Mouse (Mus musculus): ENCODE measurements around the gene Nin. TPM values are rescaled to one million over a fixed set of nuclear protein-coding genes. Genes with fewer than 3 reads are reported as not detected.

Gene Nin
- total and polyA plus RNA-seq, 2 experiments from 2014 or later = 8.5 to 28.4 TPM

- Histone ChIP-seq H3K27me3 (ENCODE audit: insufficient read depth, low read length) (no peaks in the 10 kb centered on the region), H3K4me3 (ENCODE audit: low read depth, low read length) (no peak overlapping the region), H3K9ac (no peak overlapping the region), H3K9me3 (ENCODE audit: low read length) (no peaks in the 10 kb centered on the region), H3K36me3 (ENCODE audit: insufficient read depth) (peaks cover 4% of the 10 kb centered on the region; the same call in 1 of the 2 replicates), H3K4me2 (ENCODE audit: low read depth) (no peak overlapping the region), H3K27ac (ENCODE audit: low read depth, low read length) (no peak overlapping the region), H3K4me1 (ENCODE audit: insufficient read depth) (peaks cover 23% of the 10 kb centered on the region)
- DNase-seq (no peak), ATAC-seq (no peak)
- TF ChIP-seq CTCF (IDR thresholded peaks at IDR 0.05; ENCODE audit: low read depth) = no peak
- 78% methylated on average over 4 of the region's 4 CpGs for WGBS
Observed at GRCm38 (mm10) chr12:70103257-70103656, 10.3 kb downstream of the Nin start.

GRCm38 (mm10) chr12:70102426-70102825, 11.1 kb downstream of the Nin start:
- Histone ChIP-seq H3K9me3 (ENCODE audit: low read length) (no peaks in the 10 kb centered on the region), H3K4me1 (ENCODE audit: insufficient read depth) (peaks cover 16% of the 10 kb centered on the region), H3K27ac (ENCODE audit: low read depth, low read length) (no peak overlapping the region), H3K9ac (no peak overlapping the region), H3K36me3 (ENCODE audit: insufficient read depth) (peaks cover 4% of the 10 kb centered on the region; the same call in 1 of the 2 replicates), H3K27me3 (ENCODE audit: insufficient read depth, low read length) (no peaks in the 10 kb centered on the region), H3K4me2 (ENCODE audit: low read depth) (no peak overlapping the region), H3K4me3 (ENCODE audit: low read depth, low read length) (no peak overlapping the region)
- no peak for TF ChIP-seq CTCF (IDR thresholded peaks at IDR 0.05; ENCODE audit: low read depth)
- DNase-seq (no peak), ATAC-seq (no peak)
- WGBS = 94% methylated on average over 9 of the region's 9 CpGs

DNA sequence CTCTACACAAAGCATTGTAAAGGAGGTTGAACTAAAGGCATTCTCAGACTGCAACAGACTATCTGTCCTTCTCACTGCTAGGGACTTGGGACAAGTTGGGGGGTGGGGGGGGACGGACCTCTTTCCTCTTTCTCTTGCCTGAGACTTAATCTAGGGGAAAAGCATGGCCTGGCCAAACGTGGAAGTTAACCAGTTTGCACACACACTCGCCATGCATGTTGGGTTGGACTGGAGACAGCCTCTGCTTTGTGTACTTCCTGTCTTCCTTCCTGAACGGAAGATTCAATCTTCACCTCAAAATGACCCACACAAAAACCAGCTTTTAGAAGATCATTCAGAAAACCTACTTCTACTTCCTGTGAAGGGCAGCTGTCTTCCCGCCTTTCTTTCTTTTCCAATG, 11.7 kb downstream of the Nin start:
- Histone ChIP-seq H3K4me2 (ENCODE audit: low read depth) (no peak overlapping the region), H3K4me3 (ENCODE audit: low read depth, low read length) (no peak overlapping the region), H3K9ac (no peak overlapping the region), H3K36me3 (ENCODE audit: insufficient read depth) (peaks cover 4% of the 10 kb centered on the region; the same call in 1 of the 2 replicates), H3K27ac (ENCODE audit: low read depth, low read length) (no peak overlapping the region), H3K9me3 (ENCODE audit: low read length) (no peaks in the 10 kb centered on the region), H3K27me3 (ENCODE audit: insufficient read depth, low read length) (no peaks in the 10 kb centered on the region), H3K4me1 (ENCODE audit: insufficient read depth) (peaks cover 16% of the 10 kb centered on the region)
- TF ChIP-seq CTCF (IDR thresholded peaks at IDR 0.05; ENCODE audit: low read depth) = no peak
- DNase-seq (no peak), ATAC-seq (no peak)
- 83% methylated on average over 5 of the region's 5 CpGs for WGBS

DNA sequence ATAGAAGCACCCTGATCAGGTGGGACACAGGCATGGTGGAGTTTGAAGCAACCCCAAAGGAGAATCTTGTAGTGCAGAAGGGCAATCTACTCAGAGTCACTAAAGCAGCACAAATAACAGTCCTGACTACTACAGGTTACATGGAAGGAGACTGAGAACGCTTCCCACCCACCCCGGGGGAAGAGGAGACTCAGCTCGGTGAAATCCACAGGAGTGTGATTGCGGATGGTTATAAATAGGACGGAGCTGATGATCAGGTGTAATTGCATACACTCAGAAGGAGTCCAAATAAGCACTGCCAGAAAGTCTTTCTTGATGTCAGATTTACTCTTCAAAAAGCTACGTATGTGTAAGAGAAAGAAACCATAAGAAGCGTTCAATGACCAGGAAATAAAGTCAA, 15.6 kb downstream of the Nin start:
- ATAC-seq (no peak), DNase-seq (no peak)
- H3K27me3 ChIP-seq (ENCODE audit: insufficient read depth, low read length) = no peaks in the 10 kb centered on the region
- H3K9ac ChIP-seq = no peak overlapping the region
- TF ChIP-seq CTCF (IDR thresholded peaks at IDR 0.05; ENCODE audit: low read depth) = no peak
- no peaks in the 10 kb centered on the region for H3K9me3 ChIP-seq (ENCODE audit: low read length)
- peaks cover 4% of the 10 kb centered on the region; the same call in 1 of the 2 replicates for H3K36me3 ChIP-seq (ENCODE audit: insufficient read depth)
- no peak overlapping the region for H3K4me3 ChIP-seq (ENCODE audit: low read depth, low read length)
- WGBS = 82% methylated on average over 7 of the region's 7 CpGs
- peaks cover 4% of the 10 kb centered on the region; the same call in 1 of the 2 replicates for H3K4me1 ChIP-seq (ENCODE audit: insufficient read depth)
- H3K4me2 ChIP-seq (ENCODE audit: low read depth) = no peak overlapping the region
- no peak overlapping the region for H3K27ac ChIP-seq (ENCODE audit: low read depth, low read length)

- peaks cover 4% of the 10 kb centered on the region; the same call in 1 of the 2 replicates for H3K4me1 ChIP-seq (ENCODE audit: insufficient read depth)
- DNase-seq (no peak), ATAC-seq (no peak)
- no peak overlapping the region for H3K27ac ChIP-seq (ENCODE audit: low read depth, low read length)
- H3K27me3 ChIP-seq (ENCODE audit: insufficient read depth, low read length) = no peaks in the 10 kb centered on the region
- WGBS = 84% methylated on average over 3 of the region's 3 CpGs
- no peak overlapping the region for H3K4me3 ChIP-seq (ENCODE audit: low read depth, low read length)
- TF ChIP-seq CTCF (IDR thresholded peaks at IDR 0.05; ENCODE audit: low read depth) = no peak
- H3K4me2 ChIP-seq (ENCODE audit: low read depth) = no peak overlapping the region
- H3K9me3 ChIP-seq (ENCODE audit: low read length) = no peaks in the 10 kb centered on the region
- peaks cover 4% of the 10 kb centered on the region; the same call in 1 of the 2 replicates for H3K36me3 ChIP-seq (ENCODE audit: insufficient read depth)
- H3K9ac ChIP-seq = no peak overlapping the region
Observed at GRCm38 (mm10) chr12:70097316-70097715, 16.2 kb downstream of the Nin start.

- Histone ChIP-seq H3K27ac (ENCODE audit: low read depth, low read length) (no peak overlapping the region), H3K36me3 (ENCODE audit: insufficient read depth) (0 out of 2 replicates have a peak, but pooled peaks cover 2% of the 10 kb centered on the region), H3K9me3 (ENCODE audit: low read length) (no peaks in the 10 kb centered on the region), H3K4me1 (ENCODE audit: insufficient read depth) (peaks cover 4% of the 10 kb centered on the region; the same call in 1 of the 2 replicates), H3K4me3 (ENCODE audit: low read depth, low read length) (no peak overlapping the region), H3K9ac (no peak overlapping the region), H3K27me3 (ENCODE audit: insufficient read depth, low read length) (no peaks in the 10 kb centered on the region), H3K4me2 (ENCODE audit: low read depth) (no peak overlapping the region)
- no peak for ATAC-seq
- no peak for DNase-seq
- WGBS = 83% methylated on average over 6 of the region's 6 CpGs
- no peak for TF ChIP-seq CTCF (IDR thresholded peaks at IDR 0.05; ENCODE audit: low read depth)
Observed at GRCm38 (mm10) chr12:70093266-70093893, 20.1 kb downstream of the Nin start.

- H3K4me3 ChIP-seq (ENCODE audit: low read depth, low read length) = no peak overlapping the region
- no peak overlapping the region for H3K27ac ChIP-seq (ENCODE audit: low read depth, low read length)
- H3K27me3 ChIP-seq (ENCODE audit: insufficient read depth, low read length) = no peaks in the 10 kb centered on the region
- DNase-seq (no peak), ATAC-seq (no peak)
- H3K4me1 ChIP-seq (ENCODE audit: insufficient read depth) = no peaks in the 10 kb centered on the region
- TF ChIP-seq CTCF (IDR thresholded peaks at IDR 0.05; ENCODE audit: low read depth) = no peak
- no peak overlapping the region for H3K4me2 ChIP-seq (ENCODE audit: low read depth)
- peaks cover 8% of the 10 kb centered on the region; the same call in 1 of the 2 replicates for H3K36me3 ChIP-seq (ENCODE audit: insufficient read depth)
- no peak overlapping the region for H3K9ac ChIP-seq
- 89% methylated on average over 4 of the region's 4 CpGs for WGBS
- no peaks in the 10 kb centered on the region for H3K9me3 ChIP-seq (ENCODE audit: low read length)
Observed at GRCm38 (mm10) chr12:70088297-70088696, 25.2 kb downstream of the Nin start.

Measured in forebrain, postnatal 0 days (tissue).